Mouse (Mus musculus): Measurements from ENCODE around the gene Eya2.
"Not testable (repeated sequence)": the region's sequence is repeated elsewhere in the genome, so short reads cannot be mapped to it uniquely, and the experiment has no call there.

Gene Eya2

GRCm38 (mm10) chr2:165786467-165786866 lies 191.6 kb downstream of the Eya2 start:
- DNase-seq, result no peak

- peak; percentile 92 to 93 for DNase-seq
Observed at GRCm38 (mm10) chr2:165788005-165788404, 193.2 kb downstream of the Eya2 start.

- DNase-seq, result no peak
Observed at GRCm38 (mm10) chr2:165788796-165789195, 194.0 kb downstream of the Eya2 start.

- DNase-seq, result no peak
Observed at GRCm38 (mm10) chr2:165789667-165790066, 194.8 kb downstream of the Eya2 start.

GRCm38 (mm10) chr2:165791026-165791425 lies 196.2 kb downstream of the Eya2 start:
- no peak for DNase-seq

- DNase-seq, result peak; percentile 59 to 73
Observed at GRCm38 (mm10) chr2:165791657-165792056, 196.8 kb downstream of the Eya2 start.

- DNase-seq, result no peak
Observed at GRCm38 (mm10) chr2:165792431-165793282, 197.8 kb downstream of the Eya2 start.

- DNase-seq, result no peak
Observed at GRCm38 (mm10) chr2:165793283-165793638, 198.4 kb downstream of the Eya2 start.

- DNase-seq, result no peak
Observed at GRCm38 (mm10) chr2:165797876-165798275, 203.0 kb downstream of the Eya2 start.

- not testable (repeated sequence) for DNase-seq
Observed at GRCm38 (mm10) chr2:165800174-165800573, 205.3 kb downstream of the Eya2 start.

GRCm38 (mm10) chr2:165808179-165808975 lies 213.5 kb downstream of the Eya2 start:
- DNase-seq, result no peak

- no peak for DNase-seq
Observed at GRCm38 (mm10) chr2:165809091-165809490, 214.3 kb downstream of the Eya2 start.

- DNase-seq, result no peak
Observed at GRCm38 (mm10) chr2:165809901-165810477, 215.2 kb downstream of the Eya2 start.

GRCm38 (mm10) chr2:165811536-165811935 lies 216.7 kb downstream of the Eya2 start:
- DNase-seq, result peak; percentile 62 to 69

GRCm38 (mm10) chr2:165812889-165813288 lies 218.1 kb downstream of the Eya2 start:
- no peak for DNase-seq

GRCm38 (mm10) chr2:165815103-165815880 lies 220.5 kb downstream of the Eya2 start:
- no peak for DNase-seq

GRCm38 (mm10) chr2:165817437-165817836 lies 222.6 kb downstream of the Eya2 start:
- no peak for DNase-seq

- no peak for DNase-seq
Observed at GRCm38 (mm10) chr2:165818570-165818969, 223.7 kb downstream of the Eya2 start.

- peak; percentile 72 to 78 for DNase-seq
Observed at GRCm38 (mm10) chr2:165818985-165819948, 224.4 kb downstream of the Eya2 start.

GRCm38 (mm10) chr2:165820073-165820472 lies 225.2 kb downstream of the Eya2 start:
- DNase-seq, result no peak

- DNase-seq, result no peak
Observed at GRCm38 (mm10) chr2:165820504-165821095, 225.8 kb downstream of the Eya2 start.

Data from cerebellum, adult 18-20 months (tissue).